Mouse (Mus musculus): ENCODE measurements around the gene Ip6k1. TPM values are rescaled to one million over a fixed set of nuclear protein-coding genes. Genes with fewer than 3 reads are reported as not detected.
A peak's percentile ranks its signal among the peaks of the same experiment; 100 is the strongest.

Gene Ip6k1
- polyA plus RNA-seq, 1 experiment from 2014 or later, result 97.9 TPM

- peak overlapping the region; percentile 45 for H3K9ac ChIP-seq
- H3K9me3 ChIP-seq, result no peaks in the 10 kb centered on the region
- H3K4me3 ChIP-seq, result peak overlapping the region; percentile 70
- no peak overlapping the region for H3K27ac ChIP-seq
- H3K4me2 ChIP-seq (replicated peaks), result peak overlapping the region; percentile 86
- H3K36me3 ChIP-seq, result peaks cover 46% of the 10 kb centered on the region
- ATAC-seq (ENCODE audit: low FRiP score, low read depth), result peak; percentile 58
- under 1% methylated on average over 19 of the region's 19 CpGs for WGBS
- H3K27me3 ChIP-seq (replicated peaks), result no peaks in the 10 kb centered on the region
- peaks cover 29% of the 10 kb centered on the region for H3K4me1 ChIP-seq
Observed at GRCm38 (mm10) chr9:108048566-108048955, 46.3 kb downstream of the Ip6k1 start.

- Histone ChIP-seq H3K27ac (no peak within 1 kb of the TSS), H3K9ac (peak within 1 kb of the TSS; percentile 69), H3K36me3 (peaks cover 51% of the 10 kb centered on the region), H3K4me1 (peaks cover 29% of the 10 kb centered on the region), H3K4me2 (replicated peaks) (peak within 1 kb of the TSS; percentile 86), H3K9me3 (no peaks in the 10 kb centered on the region), H3K27me3 (replicated peaks) (no peaks in the 10 kb centered on the region), H3K4me3 (peak within 1 kb of the TSS; percentile 70)
- WGBS, result under 1% methylated on average over 37 of the region's 39 CpGs
- peak; percentile 92 for ATAC-seq (ENCODE audit: low FRiP score, low read depth)
Observed at GRCm38 (mm10) chr9:108049016-108049455, 46.7 kb downstream of the Ip6k1 start, which contains the start of gene Gmppb. Gene Gmppb, plus strand, starts transcription at chr9:108049242.

GRCm38 (mm10) chr9:108049561-108050251, 47.4 kb downstream of the Ip6k1 start:
- Histone ChIP-seq H3K4me1 (peaks cover 29% of the 10 kb centered on the region), H3K9me3 (no peaks in the 10 kb centered on the region), H3K9ac (peak overlapping the region; percentile 69), H3K4me3 (peak overlapping the region; percentile 70), H3K27me3 (replicated peaks) (no peaks in the 10 kb centered on the region), H3K27ac (no peak overlapping the region), H3K4me2 (replicated peaks) (peak overlapping the region; percentile 86), H3K36me3 (peaks cover 56% of the 10 kb centered on the region)
- peak; percentile 12; the same call in 1 of the 2 replicates for ATAC-seq (ENCODE audit: low FRiP score, low read depth)
- WGBS, result 44% methylated on average over 15 of the region's 15 CpGs

GRCm38 (mm10) chr9:108051184-108051930, 49.1 kb downstream of the Ip6k1 start:
- H3K4me2 ChIP-seq (replicated peaks), result no peak overlapping the region
- H3K9me3 ChIP-seq, result no peaks in the 10 kb centered on the region
- WGBS, result 95% methylated on average over 15 of the region's 15 CpGs
- no peaks in the 10 kb centered on the region for H3K27me3 ChIP-seq (replicated peaks)
- H3K4me1 ChIP-seq, result peaks cover 29% of the 10 kb centered on the region
- ATAC-seq (ENCODE audit: low FRiP score, low read depth), result no peak
- no peak overlapping the region for H3K27ac ChIP-seq
- H3K9ac ChIP-seq, result no peak overlapping the region
- H3K36me3 ChIP-seq, result peaks cover 58% of the 10 kb centered on the region
- no peak overlapping the region for H3K4me3 ChIP-seq

- Histone ChIP-seq H3K9ac (no peak overlapping the region), H3K4me2 (replicated peaks) (no peak overlapping the region), H3K9me3 (no peaks in the 10 kb centered on the region), H3K27me3 (replicated peaks) (no peaks in the 10 kb centered on the region), H3K27ac (no peak overlapping the region), H3K36me3 (peaks cover 58% of the 10 kb centered on the region), H3K4me3 (no peak overlapping the region), H3K4me1 (peaks cover 29% of the 10 kb centered on the region)
- WGBS, result 83% methylated on average over 4 of the region's 4 CpGs
- no peak for ATAC-seq (ENCODE audit: low FRiP score, low read depth)
Observed at GRCm38 (mm10) chr9:108051931-108052220, 49.6 kb downstream of the Ip6k1 start.

- no peaks in the 10 kb centered on the region for H3K9me3 ChIP-seq
- no peak overlapping the region for H3K4me3 ChIP-seq
- H3K9ac ChIP-seq, result no peak overlapping the region
- 75% methylated on average over 7 of the region's 7 CpGs for WGBS
- H3K27me3 ChIP-seq (replicated peaks), result no peaks in the 10 kb centered on the region
- peaks cover 29% of the 10 kb centered on the region for H3K4me1 ChIP-seq
- H3K36me3 ChIP-seq, result peaks cover 58% of the 10 kb centered on the region
- no peak overlapping the region for H3K4me2 ChIP-seq (replicated peaks)
- H3K27ac ChIP-seq, result no peak overlapping the region
- no peak for ATAC-seq (ENCODE audit: low FRiP score, low read depth)
Observed at GRCm38 (mm10) chr9:108052411-108052810, 50.1 kb downstream of the Ip6k1 start.

GRCm38 (mm10) chr9:108052885-108053664, 50.8 kb downstream of the Ip6k1 start, which contains the start of gene Amigo3:
Gene Amigo3, plus strand, starts transcription at chr9:108053159.
- Histone ChIP-seq H3K27ac (no peak within 1 kb of the TSS), H3K9ac (no peak within 1 kb of the TSS)
- ATAC-seq (ENCODE audit: low FRiP score, low read depth), result peak; percentile 27; the same call in 1 of the 2 replicates

GRCm38 (mm10) chr9:108053665-108054225, 51.4 kb downstream of the Ip6k1 start:
- no peak overlapping the region for H3K4me2 ChIP-seq (replicated peaks)
- H3K4me1 ChIP-seq, result peaks cover 18% of the 10 kb centered on the region
- no peak overlapping the region for H3K27ac ChIP-seq
- H3K36me3 ChIP-seq, result peaks cover 70% of the 10 kb centered on the region
- H3K27me3 ChIP-seq (replicated peaks), result no peaks in the 10 kb centered on the region
- H3K4me3 ChIP-seq, result no peak overlapping the region; the same call in 1 of the 2 replicates
- no peak overlapping the region for H3K9ac ChIP-seq
- no peak for ATAC-seq (ENCODE audit: low FRiP score, low read depth)
- WGBS, result 94% methylated on average over 15 of the region's 15 CpGs
- no peaks in the 10 kb centered on the region for H3K9me3 ChIP-seq

More at GRCm38 (mm10) chr9:108052885-108053664, 50.8 kb downstream of the Ip6k1 start, which contains the start of gene Amigo3:
- Histone ChIP-seq H3K9me3 (no peaks in the 10 kb centered on the region), H3K4me1 (peaks cover 23% of the 10 kb centered on the region), H3K4me2 (replicated peaks) (peak within 1 kb of the TSS; percentile 38), H3K36me3 (peaks cover 64% of the 10 kb centered on the region), H3K27me3 (replicated peaks) (no peaks in the 10 kb centered on the region), H3K4me3 (no peak within 1 kb of the TSS)
- WGBS, result 52% methylated on average over 20 of the region's 20 CpGs

GRCm38 (mm10) chr9:108054331-108055040, 52.2 kb downstream of the Ip6k1 start:
- H3K9ac ChIP-seq, result no peak overlapping the region
- H3K9me3 ChIP-seq, result no peaks in the 10 kb centered on the region
- ATAC-seq (ENCODE audit: low FRiP score, low read depth), result no peak
- no peak overlapping the region for H3K4me2 ChIP-seq (replicated peaks)
- no peak overlapping the region; the same call in 1 of the 2 replicates for H3K4me3 ChIP-seq
- H3K4me1 ChIP-seq, result peaks cover 18% of the 10 kb centered on the region
- H3K27me3 ChIP-seq (replicated peaks), result no peaks in the 10 kb centered on the region
- H3K36me3 ChIP-seq, result peaks cover 78% of the 10 kb centered on the region
- WGBS, result 91% methylated on average over 22 of the region's 22 CpGs
- H3K27ac ChIP-seq, result no peak overlapping the region

GRCm38 (mm10) chr9:108055061-108055460, 52.8 kb downstream of the Ip6k1 start:
- Histone ChIP-seq H3K9me3 (no peaks in the 10 kb centered on the region), H3K4me3 (no peak overlapping the region), H3K27ac (no peak overlapping the region), H3K36me3 (peaks cover 83% of the 10 kb centered on the region), H3K27me3 (replicated peaks) (no peaks in the 10 kb centered on the region), H3K4me2 (replicated peaks) (no peak overlapping the region), H3K9ac (no peak overlapping the region), H3K4me1 (peaks cover 12% of the 10 kb centered on the region)
- 77% methylated on average over 1 of the region's 1 CpGs for WGBS
- ATAC-seq (ENCODE audit: low FRiP score, low read depth), result no peak

- Histone ChIP-seq H3K4me2 (replicated peaks) (no peak overlapping the region), H3K27me3 (replicated peaks) (no peaks in the 10 kb centered on the region), H3K27ac (no peak overlapping the region), H3K36me3 (peaks cover 83% of the 10 kb centered on the region), H3K9ac (no peak overlapping the region), H3K9me3 (no peaks in the 10 kb centered on the region), H3K4me1 (peaks cover 6% of the 10 kb centered on the region), H3K4me3 (no peak overlapping the region)
- ATAC-seq (ENCODE audit: low FRiP score, low read depth), result no peak
- 92% methylated on average over 6 of the region's 6 CpGs for WGBS
Observed at GRCm38 (mm10) chr9:108055661-108056237, 53.4 kb downstream of the Ip6k1 start.

Measured in neural tube, embryonic 12.5 days (tissue).